Mouse (Mus musculus) frontal cortex, adult (tissue): ENCODE measurements around the gene Ptcra.

Experiments used
- ATAC-seq: cut with Nextera tagmentation; 2 replicates; pipeline ENCODE4 v1.9.2; 2017; ENCODE audit warnings: mild to moderate bottlenecking, moderate library complexity, mixed read lengths; ENCODE audit not compliant: low TSS enrichment

Gene Ptcra

DNA sequence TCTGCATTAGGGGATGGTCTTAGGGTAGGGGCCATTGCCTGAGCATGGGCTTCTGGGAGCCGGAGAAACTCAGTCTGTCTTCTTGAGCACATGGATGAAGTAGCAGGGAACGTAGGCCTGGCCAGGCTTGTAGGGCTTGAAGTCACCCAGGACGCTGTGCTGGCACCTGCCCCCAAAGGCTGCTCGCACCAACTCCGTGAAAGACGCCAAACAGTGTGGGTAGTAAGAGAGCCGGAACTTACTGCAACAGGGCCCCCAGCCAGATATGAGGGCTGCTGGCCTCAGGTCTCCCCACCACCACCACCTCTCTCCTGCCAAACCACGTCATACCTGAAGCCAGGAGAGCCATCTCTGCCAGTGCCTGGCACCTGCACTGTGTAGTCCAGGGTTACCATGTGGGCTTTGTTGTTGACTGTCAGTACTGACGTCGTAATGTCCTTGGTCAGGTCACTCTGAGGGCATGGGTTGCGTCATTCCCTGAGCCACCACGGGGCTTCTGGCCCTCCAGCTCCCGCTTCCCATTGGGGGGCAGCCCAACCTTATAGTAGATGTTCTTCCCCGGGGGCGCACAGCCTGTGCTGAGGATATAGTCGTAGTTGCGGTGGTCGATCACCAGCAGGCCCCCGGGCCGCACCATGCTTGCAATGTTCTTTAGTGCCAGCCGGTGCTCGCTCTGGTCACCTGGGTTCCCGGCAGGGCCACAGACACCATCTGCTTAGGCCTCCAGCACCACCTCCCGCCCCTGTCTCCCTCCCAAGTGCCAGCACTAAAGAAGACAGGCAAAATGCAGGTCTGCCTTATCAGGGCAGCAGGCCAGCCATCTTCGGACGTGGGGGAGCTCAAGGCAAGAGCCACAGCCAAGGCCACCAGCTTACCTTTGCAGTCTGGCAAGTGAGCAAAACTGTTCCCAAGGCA lies 37.5 kb downstream of the Ptcra start:
- no peak for ATAC-seq

DNA sequence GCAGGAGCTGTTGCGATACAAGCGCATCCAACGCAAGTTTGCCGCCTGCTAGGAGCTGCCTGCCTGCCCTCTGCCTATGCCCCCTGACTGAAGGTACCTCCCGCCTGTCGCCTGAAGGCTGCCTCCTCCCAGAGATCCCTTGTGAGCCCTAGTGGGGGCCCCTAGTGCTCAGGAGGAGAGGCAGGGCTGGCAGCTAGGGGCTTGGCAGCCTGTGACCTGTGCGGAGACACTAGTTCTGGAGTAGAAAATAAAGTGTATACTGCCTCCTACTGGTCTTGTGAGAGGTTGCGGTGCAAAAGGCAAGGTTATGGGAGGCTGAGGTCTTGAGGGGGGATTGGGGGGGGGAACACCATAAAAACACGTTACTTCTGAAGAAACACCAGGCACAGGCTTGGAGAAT lies 38.2 kb downstream of the Ptcra start:
- ATAC-seq = no peak

DNA sequence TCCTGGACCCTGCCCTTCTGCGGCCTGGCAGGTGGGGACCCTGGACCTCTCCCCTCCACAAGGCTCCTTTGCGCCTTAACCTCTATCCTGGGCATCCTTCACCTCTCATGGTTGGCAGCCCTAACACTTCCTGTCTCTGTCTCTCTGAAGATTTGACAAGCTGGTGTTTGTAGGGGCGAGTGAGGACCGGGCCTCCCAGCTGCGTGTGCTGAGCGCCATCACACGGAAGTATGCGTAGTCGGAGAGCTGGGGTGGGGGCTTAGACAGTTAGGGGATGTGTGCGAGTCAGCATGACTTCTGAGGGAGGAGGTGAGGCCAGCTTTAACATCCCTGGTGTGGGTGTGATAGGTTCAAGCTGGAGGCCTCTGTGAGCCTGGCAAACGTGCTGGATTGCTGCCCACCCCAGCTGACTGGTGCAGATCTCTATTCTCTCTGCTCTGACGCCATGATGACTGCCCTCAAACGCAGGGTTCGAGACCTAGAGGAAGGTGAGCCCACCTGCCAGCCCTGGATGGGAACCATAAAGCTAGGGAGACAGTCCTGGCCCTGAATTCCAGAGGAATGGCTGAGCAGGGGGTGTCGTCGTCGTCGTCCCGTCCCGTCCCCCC lies 38.9 kb downstream of the Ptcra start:
- ATAC-seq = no peak

DNA sequence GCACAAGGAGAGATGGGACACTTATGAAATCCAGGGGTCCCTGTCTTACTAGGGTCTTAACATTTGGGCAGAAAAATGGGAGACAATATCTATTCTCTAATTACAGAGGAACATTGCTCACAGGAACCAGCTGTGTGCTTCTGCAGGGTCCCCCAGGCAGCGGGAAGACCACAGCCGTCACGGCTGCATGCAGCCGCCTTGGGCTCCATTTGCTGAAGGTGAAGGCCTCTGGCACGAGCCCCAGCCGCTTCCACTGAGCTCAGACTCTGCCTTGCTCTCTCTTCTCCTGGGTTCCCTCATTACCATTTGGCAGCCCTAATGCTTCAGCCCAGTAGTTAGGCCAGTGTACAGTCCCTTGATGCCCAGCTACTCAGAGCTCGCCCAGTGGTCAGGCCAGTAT lies 42.4 kb downstream of the Ptcra start:
- no peak for ATAC-seq

DNA sequence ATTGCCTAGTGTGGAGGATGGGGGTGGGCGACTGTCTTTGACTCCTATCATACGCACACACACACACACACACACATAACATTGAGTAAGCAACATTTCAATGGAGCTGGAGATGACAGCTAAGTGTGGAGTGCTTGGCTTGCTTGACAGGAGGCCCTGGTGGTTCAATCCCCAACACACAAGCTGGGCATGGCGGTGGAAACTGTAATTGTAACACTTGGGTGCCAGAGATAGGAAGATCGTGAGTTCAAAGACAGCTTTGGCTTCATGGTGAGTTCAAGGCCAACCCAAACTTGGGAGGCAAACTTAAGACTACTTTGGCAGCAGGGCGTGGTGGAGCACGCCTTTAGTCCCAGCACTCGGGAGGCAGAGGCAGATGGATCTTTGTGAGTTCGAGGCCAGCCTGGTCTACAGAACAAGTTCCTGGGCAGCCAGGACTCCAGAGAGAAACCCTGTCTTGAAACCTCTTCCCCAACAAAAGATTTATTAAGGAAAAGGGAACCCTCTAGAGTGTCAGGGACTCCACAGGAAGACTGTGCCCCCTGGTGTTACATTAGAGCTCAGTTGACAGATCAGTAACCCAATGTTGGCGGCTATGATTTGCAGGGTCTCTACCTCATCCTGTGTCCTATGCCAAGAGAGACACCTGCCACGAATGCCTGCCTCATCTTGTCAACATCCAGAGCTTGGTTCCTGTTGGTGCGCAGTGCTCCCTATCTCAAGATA lies 48.6 kb downstream of the Ptcra start:
- no peak for ATAC-seq

DNA sequence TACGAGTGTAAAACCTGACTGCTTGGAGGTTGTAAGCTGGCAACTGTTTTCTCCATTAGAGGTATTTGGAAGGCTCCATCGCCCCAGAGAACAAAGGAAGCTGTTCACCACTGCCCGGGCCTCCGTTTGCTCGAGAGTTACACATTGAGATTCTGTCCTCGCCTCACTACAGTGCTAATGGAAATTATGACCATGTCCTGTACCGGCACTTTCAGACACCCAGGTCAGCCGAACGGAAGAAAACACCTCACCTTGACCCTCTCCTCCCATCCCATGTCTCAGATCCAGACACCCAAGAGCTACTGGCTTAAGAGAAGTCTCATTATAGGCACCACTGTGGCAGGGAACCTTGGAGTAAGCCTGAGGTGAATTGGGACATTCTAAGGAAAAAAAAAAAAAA lies 49.7 kb downstream of the Ptcra start:
- no peak for ATAC-seq

DNA sequence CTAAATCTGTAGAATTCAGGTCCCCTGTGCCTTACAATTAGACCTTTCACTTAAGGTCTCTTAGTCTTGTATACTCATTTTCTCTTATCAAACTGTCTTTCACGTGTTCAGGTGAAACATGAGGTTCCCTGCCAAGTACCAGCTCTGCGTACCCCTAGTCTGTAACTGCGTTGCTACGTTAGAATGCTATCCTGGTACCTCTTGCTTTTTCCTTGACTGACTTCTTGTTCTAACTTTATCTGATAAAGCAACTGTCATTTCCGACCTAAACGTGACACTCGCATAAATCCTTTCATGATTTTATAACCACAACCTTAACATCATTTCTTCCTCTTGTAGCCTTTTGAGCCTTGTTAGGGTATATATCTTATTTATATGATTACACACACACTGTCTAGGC lies 51.1 kb downstream of the Ptcra start:
- no peak for ATAC-seq

DNA sequence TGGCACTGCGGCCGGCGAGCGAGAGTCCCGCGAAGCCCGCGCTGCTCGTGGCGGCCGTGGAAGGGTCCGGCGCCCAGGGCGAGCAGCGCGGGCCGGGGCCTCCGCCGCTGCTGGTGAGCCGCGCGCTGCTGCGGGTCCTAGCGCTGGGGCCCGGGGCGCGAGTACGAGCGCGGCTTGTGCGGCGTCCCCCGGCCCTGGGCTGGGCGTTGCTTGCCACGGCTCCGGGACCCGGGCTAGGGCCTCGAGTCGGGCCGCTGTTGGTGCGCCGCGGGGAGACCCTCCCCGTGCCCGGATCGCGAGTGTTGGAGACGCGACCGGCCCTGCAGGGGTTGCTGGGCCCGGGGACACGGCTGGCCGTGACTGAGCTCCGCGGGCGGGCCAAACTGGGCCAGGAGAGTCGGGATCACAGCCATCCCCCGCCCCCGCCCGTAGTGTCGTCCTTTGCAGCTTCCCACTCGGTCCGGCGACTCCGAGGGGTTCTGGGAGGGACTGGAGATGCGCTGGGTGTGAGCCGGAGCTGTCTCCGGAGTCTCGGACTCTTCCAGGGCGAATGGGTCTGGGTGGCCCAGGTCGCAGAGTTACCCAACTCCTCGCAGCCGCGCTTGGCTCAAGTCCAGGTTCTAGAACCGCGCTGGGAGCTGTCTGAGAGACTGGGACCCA lies 51.8 kb downstream of the Ptcra start:
- peak; percentile 56; the same call in 1 of the 2 replicates for ATAC-seq

DNA sequence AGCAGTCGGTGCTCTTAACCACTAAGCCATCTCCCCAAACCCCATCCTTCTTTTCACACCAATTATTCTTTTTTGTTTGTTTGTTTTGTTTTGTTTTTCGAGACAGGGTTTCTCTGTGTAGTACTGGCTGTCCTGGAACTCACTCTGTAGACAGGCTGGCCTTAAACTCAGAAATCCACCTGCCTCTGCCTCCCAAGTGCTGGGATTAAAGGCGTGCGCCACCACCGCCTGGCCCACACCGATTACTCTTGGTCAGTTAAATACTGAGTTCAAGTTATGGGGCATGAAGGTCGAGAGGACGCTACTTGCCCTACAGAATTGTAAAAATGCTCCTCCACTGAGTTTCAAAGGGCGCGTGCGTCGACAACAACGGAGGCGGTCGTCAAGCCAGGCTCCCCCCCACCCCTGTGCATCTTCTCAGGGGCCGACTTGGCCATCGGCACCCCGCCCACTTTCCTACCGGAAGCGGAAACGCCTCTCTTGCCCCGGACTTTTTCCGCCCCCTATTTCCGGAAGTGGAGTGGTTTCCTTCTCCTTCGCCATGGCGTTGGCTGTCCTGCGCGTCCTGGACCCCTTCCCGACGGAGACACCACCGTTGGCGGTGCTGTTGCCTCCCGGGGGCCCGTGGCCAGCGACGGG lies 52.4 kb downstream of the Ptcra start, which contains the start of gene Pex6:
Pex6 (plus strand) TSS at position 505 of the 639 bp plus-strand sequence.
- ATAC-seq = peak; percentile 95

DNA sequence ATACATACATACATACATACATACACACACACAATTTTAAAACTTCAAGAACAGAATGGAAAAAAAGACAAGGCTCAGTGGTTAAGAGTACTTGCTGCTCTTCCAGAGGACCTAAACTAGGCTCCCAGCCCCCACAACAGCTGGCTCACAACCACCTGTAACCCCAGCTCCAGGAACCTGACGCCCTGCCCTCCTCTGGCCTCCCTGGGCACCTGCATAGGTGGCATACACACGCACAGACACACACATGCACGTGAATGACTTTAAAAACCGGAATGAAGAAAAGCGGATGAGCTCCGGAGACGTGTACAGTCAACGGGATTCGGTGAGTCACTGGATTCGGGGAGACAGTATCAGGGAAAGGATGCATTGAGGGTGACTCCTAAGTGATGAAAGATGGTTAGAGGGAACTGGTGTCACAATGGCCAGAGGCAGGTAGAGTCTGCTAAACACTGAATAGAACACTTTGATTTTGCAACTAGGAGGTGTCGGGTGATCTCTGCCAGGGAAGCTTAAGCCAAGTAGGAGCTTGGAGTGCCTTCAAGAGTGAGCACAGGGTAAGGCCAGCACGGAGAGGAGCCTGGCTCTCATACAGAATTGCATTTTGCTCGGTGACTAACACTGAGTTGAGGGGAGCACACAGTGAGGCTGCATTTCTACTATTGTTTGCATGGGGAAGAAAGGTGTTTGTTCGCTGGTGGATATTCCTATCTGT lies 57.0 kb downstream of the Ptcra start:
- ATAC-seq = no peak
